Mouse (Mus musculus) cerebellum, postnatal 14 days (tissue): ENCODE data around the gene Tysnd1.

Source experiments
- DNase-seq, 2 experiments: peaks; one replicate each; pipeline ENCODE4 v3.0.0; 2021; ENCODE audit warnings: mixed read lengths in 2 of 2

Gene Tysnd1

GRCm38 (mm10) chr10:61741306-61741705 lies 46.0 kb downstream of the Tysnd1 start:
- DNase-seq: no peak

DNA sequence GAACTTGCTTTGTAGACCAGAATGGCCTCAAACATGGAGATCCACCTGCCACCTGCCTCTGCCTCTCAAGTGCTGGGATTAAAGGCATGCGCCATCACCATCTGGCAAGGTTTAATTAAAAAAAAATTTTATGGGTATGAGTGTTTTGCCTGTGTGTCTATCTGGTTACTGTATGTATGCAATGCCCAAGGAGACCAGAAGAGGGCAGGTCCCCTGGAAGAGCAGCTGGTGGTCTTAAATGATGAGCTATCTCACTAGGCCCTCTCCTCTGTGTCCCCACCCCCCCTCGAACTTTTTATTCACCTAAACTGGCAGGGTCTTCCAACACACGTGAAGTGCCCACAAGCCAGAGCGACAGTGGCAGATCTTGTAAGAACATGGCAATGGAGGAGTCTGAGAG lies 46.6 kb downstream of the Tysnd1 start:
- DNase-seq: peak in 1 of 2 experiments; percentile 27

GRCm38 (mm10) chr10:61742336-61742735 lies 47.0 kb downstream of the Tysnd1 start:
- no peak for DNase-seq

- peak; percentile 42 to 76 for DNase-seq
These were observed 49.8 kb downstream of the Tysnd1 start for GRCm38 (mm10) chr10:61745133-61745532.

DNA sequence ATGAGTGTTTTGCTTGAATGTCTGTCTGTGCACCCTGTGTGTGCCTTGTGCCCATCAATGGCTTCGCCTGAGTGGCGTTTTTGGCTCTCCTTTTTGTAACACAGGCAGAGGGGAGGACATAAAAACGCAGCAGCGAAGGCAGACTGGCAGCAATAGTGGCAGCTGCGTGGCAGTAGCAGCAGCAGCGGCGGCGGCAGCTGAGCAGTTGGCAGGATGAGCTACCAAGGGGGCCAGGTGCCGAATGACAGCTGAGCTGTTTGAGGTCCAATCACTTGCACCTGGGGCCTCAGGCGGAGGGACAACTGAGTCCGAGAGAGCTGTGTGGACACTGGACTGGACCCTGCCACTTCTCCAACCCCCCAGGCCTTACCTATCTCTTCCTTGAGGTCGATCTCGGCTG lies 52.0 kb downstream of the Tysnd1 start:
- peak in 1 of 2 experiments; percentile 33 for DNase-seq

DNA sequence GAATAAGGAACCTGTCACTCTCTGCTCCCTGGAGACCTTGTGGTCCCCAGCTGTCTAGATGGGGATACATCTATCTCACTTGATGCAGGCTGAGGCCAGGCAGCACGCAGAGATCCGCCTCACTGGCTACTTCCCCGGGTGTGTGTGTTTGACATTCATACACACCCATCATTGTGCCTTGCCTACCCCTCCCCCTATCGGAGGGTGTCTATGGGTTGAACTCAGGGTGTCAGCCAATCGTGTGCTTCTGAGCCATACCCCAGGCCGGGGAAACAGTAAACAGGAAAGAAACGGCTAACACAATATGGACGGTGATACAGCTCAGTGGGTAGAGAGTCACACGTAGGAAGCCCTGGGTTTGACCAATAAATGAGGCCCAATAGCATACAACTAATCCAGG lies 54.7 kb downstream of the Tysnd1 start:
- DNase-seq: no peak

GRCm38 (mm10) chr10:61751534-61752219 lies 56.4 kb downstream of the Tysnd1 start:
- DNase-seq: peak in 1 of 2 experiments; percentile 32
